Mouse (Mus musculus) left cerebral cortex, adult 8-10 months (tissue): ENCODE data around the gene B9d1. TPM values are rescaled to one million over a fixed set of nuclear protein-coding genes. Genes with fewer than 3 reads are reported as not detected.
A peak's percentile ranks its signal among the peaks of the same experiment; 100 is the strongest.

Source experiments
- DNase-seq, 2 experiments: peaks; one replicate each; pipeline ENCODE4 v3.0.0; 2022; ENCODE audit warnings: low spot score in 2 of 2
- total RNA-seq, 4 experiments: library from RNA; stranded (reverse); gene quantifications; 2 replicates each; pipeline ENCODE4 v1.2.4; 2022

Gene B9d1
- 10 to 100 TPM; 46.9 to 57.8 (median 47.2) TPM for total RNA-seq

GRCm38 (mm10) chr11:61504713-61505257, at the start of gene B9d1:
Gene B9d1 (plus strand): TSS chr11:61505144.
- DNase-seq, result peak; percentile 96 to 97

GRCm38 (mm10) chr11:61464071-61464470, 40.9 kb upstream of the B9d1 start:
- DNase-seq, result no peak

GRCm38 (mm10) chr11:61465422-61465821, 39.5 kb upstream of the B9d1 start:
- DNase-seq, result no peak

- DNase-seq, result no peak
Observed at GRCm38 (mm10) chr11:61468534-61468933, 36.4 kb upstream of the B9d1 start.

- DNase-seq, result no peak
Observed at GRCm38 (mm10) chr11:61469317-61469917, 35.5 kb upstream of the B9d1 start.

GRCm38 (mm10) chr11:61470880-61471279, 34.1 kb upstream of the B9d1 start:
- no peak for DNase-seq

GRCm38 (mm10) chr11:61473630-61474029, 31.3 kb upstream of the B9d1 start:
- DNase-seq, result no peak

- DNase-seq, result no peak
Observed at GRCm38 (mm10) chr11:61476786-61477382, 28.1 kb upstream of the B9d1 start.

- no peak for DNase-seq
Observed at GRCm38 (mm10) chr11:61477566-61478508, 27.1 kb upstream of the B9d1 start.

- DNase-seq, result no peak
Observed at GRCm38 (mm10) chr11:61478788-61479187, 26.2 kb upstream of the B9d1 start.

GRCm38 (mm10) chr11:61481239-61482090, 23.5 kb upstream of the B9d1 start:
- DNase-seq, result no peak

- no peak for DNase-seq
Observed at GRCm38 (mm10) chr11:61483226-61483845, 21.6 kb upstream of the B9d1 start.

- DNase-seq, result no peak
Observed at GRCm38 (mm10) chr11:61484256-61484612, 20.7 kb upstream of the B9d1 start.

- peak in 1 of 2 experiments; percentile 71 for DNase-seq
Observed at GRCm38 (mm10) chr11:61484613-61485540, 20.1 kb upstream of the B9d1 start, which contains the start of gene Mfap4. Gene Mfap4 (plus strand): TSS chr11:61485431.

- DNase-seq, result no peak
Observed at GRCm38 (mm10) chr11:61485541-61486457, 19.1 kb upstream of the B9d1 start.

GRCm38 (mm10) chr11:61486458-61487219, 18.3 kb upstream of the B9d1 start:
- no peak for DNase-seq

GRCm38 (mm10) chr11:61487401-61487800, 17.5 kb upstream of the B9d1 start:
- DNase-seq, result peak in 1 of 2 experiments; percentile 56
